Mouse (Mus musculus): Measurements from ENCODE around the gene Cacna1e. TPM values are rescaled to one million over a fixed set of nuclear protein-coding genes. Genes with fewer than 3 reads are reported as not detected.

The Cacna1e gene
- total and polyA plus RNA-seq, 3 experiments, result 0.60 to 8.5 (median 2.5) TPM

- H3K27ac ChIP-seq (ENCODE audit: insufficient read depth, low read depth), result no peak overlapping the region
- no peaks in the 10 kb centered on the region for H3K79me2 ChIP-seq (replicated peaks; ENCODE audit: control insufficient read depth, extremely low read depth, insufficient read depth, poor library complexity, severe bottlenecking)
- DNase-seq (ENCODE audit: extremely low read depth), result no peak
- peaks cover 3 to 8% of the 10 kb centered on the region in 2 experiments for H3K36me3 ChIP-seq (replicated peaks in 1 of 2; ENCODE audit: control insufficient read depth in 1 of 2, insufficient read depth in 1 of 2, low read length in 1 of 2)
- H3K4me1 ChIP-seq (ENCODE audit: control insufficient read depth in 1 of 2, insufficient read depth in 2 of 2), result peaks cover 3% of the 10 kb centered on the region in 2 experiments; a peak in 1 of 4 replicates
- H3K9me3 ChIP-seq (replicated peaks; ENCODE audit: low read length), result no peaks in the 10 kb centered on the region
- no peaks in the 10 kb centered on the region for H3K27me3 ChIP-seq (replicated peaks)
- H3K4me2 ChIP-seq (ENCODE audit: insufficient read depth, low read depth, poor library complexity, severe bottlenecking), result no peak overlapping the region
- dilution Hi-C loops (cut with MboI; ENCODE audit: extremely low pct_ligation_motif_present, extremely low pct_unique_long_range_greater_than_20kb, low sequenced_read_pairs) (no loop called here), in situ Hi-C loops (cut with MboI; ENCODE audit: low pct_ligation_motif_present, low pct_unique_long_range_greater_than_20kb, low sequenced_read_pairs) (no loop called here)
- H3K9ac ChIP-seq (ENCODE audit: insufficient read depth, low read depth), result no peak overlapping the region
- TF ChIP-seq PAX5 (IDR thresholded peaks at IDR 0.05; ENCODE audit: low read length) (no peak), MAX (IDR thresholded peaks at IDR 0.05; ENCODE audit: low read length) (no peak), NELFE (IDR thresholded peaks at IDR 0.05; ENCODE audit: low read depth, low read length) (no peak), MAFK (IDR thresholded peaks at IDR 0.05; ENCODE audit: insufficient replicate concordance, low read length) (no peak), ZMIZ1 (IDR thresholded peaks at IDR 0.05; ENCODE audit: low read depth, low read length) (no peak), MAZ (IDR thresholded peaks at IDR 0.05; ENCODE audit: low read depth, low read length) (no peak)
- H3K4me3 ChIP-seq (replicated peaks in 1 of 3; ENCODE audit: low read depth in 2 of 3, low read length in 2 of 3, poor library complexity in 1 of 3), result no peak overlapping the region
Measured at GRCm38 (mm10) chr1:154771111-154771510, 113.2 kb downstream of the Cacna1e start.

GRCm38 (mm10) chr1:154770542-154770941, 113.8 kb downstream of the Cacna1e start:
- dilution Hi-C loops (cut with MboI; ENCODE audit: extremely low pct_ligation_motif_present, extremely low pct_unique_long_range_greater_than_20kb, low sequenced_read_pairs) (no loop called here), in situ Hi-C loops (cut with MboI; ENCODE audit: low pct_ligation_motif_present, low pct_unique_long_range_greater_than_20kb, low sequenced_read_pairs) (no loop called here)
- no peaks in the 10 kb centered on the region for H3K9me3 ChIP-seq (replicated peaks; ENCODE audit: low read length)
- TF ChIP-seq ZMIZ1 (IDR thresholded peaks at IDR 0.05; ENCODE audit: low read depth, low read length), result no peak
- TF ChIP-seq TBP (conservative IDR thresholded peaks at IDR 0.05; ENCODE audit: low read depth, low read length), result no peak
- TF ChIP-seq JUN (IDR thresholded peaks at IDR 0.05; ENCODE audit: insufficient read depth, low read depth, low read length), result no peak
- no peak for TF ChIP-seq CHD1 (IDR thresholded peaks at IDR 0.05; ENCODE audit: low read depth, low read length)
- no peak for TF ChIP-seq BHLHE40 (IDR thresholded peaks at IDR 0.05; ENCODE audit: low read depth, low read length)
- no peak for TF ChIP-seq TCF12 (IDR thresholded peaks at IDR 0.05; ENCODE audit: low read depth, low read length)
- no peak for TF ChIP-seq CHD2 (IDR thresholded peaks at IDR 0.05; ENCODE audit: low read length)
- no peak for TF ChIP-seq RCOR1 (conservative IDR thresholded peaks at IDR 0.05; ENCODE audit: low read depth, low read length)
- TF ChIP-seq UBTF (IDR thresholded peaks at IDR 0.05; ENCODE audit: low read depth, low read length), result no peak
- TF ChIP-seq ETS1 (conservative IDR thresholded peaks at IDR 0.05; ENCODE audit: low read depth, low read length), result no peak
- no peak for TF ChIP-seq E2F4 (IDR thresholded peaks at IDR 0.05; ENCODE audit: insufficient replicate concordance, low read depth, low read length)
- no peak for TF ChIP-seq USF2 (conservative IDR thresholded peaks at IDR 0.05; ENCODE audit: low read depth, low read length)
- TF ChIP-seq USF1 (IDR thresholded peaks at IDR 0.05; ENCODE audit: low read depth, low read length), result no peak
- no peak for TF ChIP-seq MYC (IDR thresholded peaks at IDR 0.05; ENCODE audit: low read depth, low read length)
- no peak for TF ChIP-seq IRF4 (IDR thresholded peaks at IDR 0.05; ENCODE audit: low read depth, low read length)
- no peak overlapping the region for H3K27ac ChIP-seq (ENCODE audit: insufficient read depth, low read depth)
- no peak overlapping the region for H3K4me2 ChIP-seq (ENCODE audit: insufficient read depth, low read depth, poor library complexity, severe bottlenecking)
- H3K79me2 ChIP-seq (replicated peaks; ENCODE audit: control insufficient read depth, extremely low read depth, insufficient read depth, poor library complexity, severe bottlenecking), result no peaks in the 10 kb centered on the region
- H3K36me3 ChIP-seq (replicated peaks in 1 of 2; ENCODE audit: control insufficient read depth in 1 of 2, insufficient read depth in 1 of 2, low read length in 1 of 2), result peaks cover 0 to 4% of the 10 kb centered on the region in 2 experiments
- no peak overlapping the region for H3K4me3 ChIP-seq (replicated peaks in 1 of 3; ENCODE audit: low read depth in 2 of 3, low read length in 2 of 3, poor library complexity in 1 of 3)
- peaks cover 0 to 3% of the 10 kb centered on the region in 2 experiments; a peak in 1 of 4 replicates for H3K4me1 ChIP-seq (ENCODE audit: control insufficient read depth in 1 of 2, insufficient read depth in 2 of 2)
- DNase-seq (ENCODE audit: extremely low read depth), result no peak
- H3K9ac ChIP-seq (ENCODE audit: insufficient read depth, low read depth), result no peak overlapping the region
- no peaks in the 10 kb centered on the region for H3K27me3 ChIP-seq (replicated peaks)
